Mouse (Mus musculus): ENCODE measurements at regions not wholly inside any gene's neighbourhood (a gene's known extent, or its start where the extent isn't known, plus 50 kb on each side); places are given as distances from the start of the nearest gene placed in this dataset.

GRCm38 (mm10) chr16:79256084-79256483 is 165.2 kb upstream of the Tmprss15 start:
- TF ChIP-seq CTCF (IDR thresholded peaks at IDR 0.05; ENCODE audit: low read depth, low read length), result no peak
- no peak for TF ChIP-seq POLR2A (IDR thresholded peaks at IDR 0.05; ENCODE audit: borderline replicate concordance, low read depth, low read length)
